Mouse (Mus musculus): ENCODE data around the gene Slc16a2. TPM values are rescaled to one million over a fixed set of nuclear protein-coding genes. Genes with fewer than 3 reads are reported as not detected.

Gene Slc16a2
- polyA plus RNA-seq, 1 experiment = 8.2 TPM

- Histone ChIP-seq H3K4me2 (ENCODE audit: low read depth) (no peak overlapping the region), H3K4me3 (no peak overlapping the region), H3K27me3 (ENCODE audit: control insufficient read depth, insufficient read depth, insufficient read length) (no peaks in the 10 kb centered on the region), H3ac (ENCODE audit: control insufficient read depth, insufficient read length) (no peak overlapping the region), H3K79me2 (ENCODE audit: control insufficient read depth, insufficient read depth) (no peaks in the 10 kb centered on the region), H3K36me3 (ENCODE audit: control insufficient read depth, insufficient read depth) (no peaks in the 10 kb centered on the region)
- no peak for TF ChIP-seq TCF3 (IDR thresholded peaks at IDR 0.05; ENCODE audit: insufficient read length, low read depth)
- no peak for TF ChIP-seq POLR2A (IDR thresholded peaks at IDR 0.05; ENCODE audit: insufficient read length, low read depth)
- no peak for TF ChIP-seq MAX (IDR thresholded peaks at IDR 0.05; ENCODE audit: low read depth)
- TF ChIP-seq REST (IDR thresholded peaks at IDR 0.05; ENCODE audit: insufficient read depth, insufficient read length) = no peak
- TF ChIP-seq USF1 (IDR thresholded peaks at IDR 0.05; ENCODE audit: low read depth) = no peak
- TF ChIP-seq MYOG (IDR thresholded peaks at IDR 0.05; ENCODE audit: control insufficient read depth in 1 of 3, insufficient read depth in 1 of 3, insufficient read length in 2 of 3, low read depth in 2 of 3) = no peak
- TF ChIP-seq CEBPB (IDR thresholded peaks at IDR 0.05; ENCODE audit: insufficient read depth, poor library complexity, severe bottlenecking) = no peak
- TF ChIP-seq E2F4 (IDR thresholded peaks at IDR 0.05; ENCODE audit: insufficient read depth) = no peak
- TF ChIP-seq TCF12 (IDR thresholded peaks at IDR 0.05; ENCODE audit: insufficient read depth, poor library complexity, severe bottlenecking) = no peak
- no peak for TF ChIP-seq POLR2AphosphoS2 (IDR thresholded peaks at IDR 0.05; ENCODE audit: insufficient read length, low read depth)
- TF ChIP-seq SRF (IDR thresholded peaks at IDR 0.05; ENCODE audit: control insufficient read depth, insufficient read length, low read depth) = no peak
- no peak for TF ChIP-seq MYOD1 (IDR thresholded peaks at IDR 0.05; ENCODE audit: control insufficient read depth in 1 of 3, insufficient read length in 2 of 3, low read depth in 2 of 3)
Measured at GRCm38 (mm10) chrX:103709671-103710070, 112.1 kb downstream of the Slc16a2 start.

GRCm38 (mm10) chrX:103708592-103708991 lies 113.2 kb downstream of the Slc16a2 start:
- no peak overlapping the region for H3K4me2 ChIP-seq (ENCODE audit: low read depth)
- TF ChIP-seq TCF3 (IDR thresholded peaks at IDR 0.05; ENCODE audit: insufficient read length, low read depth) (no peak), USF1 (IDR thresholded peaks at IDR 0.05; ENCODE audit: low read depth) (no peak), POLR2A (IDR thresholded peaks at IDR 0.05; ENCODE audit: insufficient read length, low read depth) (no peak), SRF (IDR thresholded peaks at IDR 0.05; ENCODE audit: control insufficient read depth, insufficient read length, low read depth) (no peak), REST (IDR thresholded peaks at IDR 0.05; ENCODE audit: insufficient read depth, insufficient read length) (no peak), TCF12 (IDR thresholded peaks at IDR 0.05; ENCODE audit: insufficient read depth, poor library complexity, severe bottlenecking) (no peak), MYOD1 (IDR thresholded peaks at IDR 0.05; ENCODE audit: control insufficient read depth in 1 of 3, insufficient read length in 2 of 3, low read depth in 2 of 3) (no peak)
- H3ac ChIP-seq (ENCODE audit: control insufficient read depth, insufficient read length) = no peak overlapping the region
- no peaks in the 10 kb centered on the region for H3K27me3 ChIP-seq (ENCODE audit: control insufficient read depth, insufficient read depth, insufficient read length)
- H3K36me3 ChIP-seq (ENCODE audit: control insufficient read depth, insufficient read depth) = no peaks in the 10 kb centered on the region
- H3K4me3 ChIP-seq = no peak overlapping the region
- H3K79me2 ChIP-seq (ENCODE audit: control insufficient read depth, insufficient read depth) = no peaks in the 10 kb centered on the region

GRCm38 (mm10) chrX:103704611-103705010 lies 117.2 kb downstream of the Slc16a2 start:
- H3ac ChIP-seq (ENCODE audit: control insufficient read depth, insufficient read length) = no peak overlapping the region
- H3K4me3 ChIP-seq = no peak overlapping the region
- H3K4me2 ChIP-seq (ENCODE audit: low read depth) = no peak overlapping the region
- no peaks in the 10 kb centered on the region for H3K79me2 ChIP-seq (ENCODE audit: control insufficient read depth, insufficient read depth)
- no peaks in the 10 kb centered on the region for H3K36me3 ChIP-seq (ENCODE audit: control insufficient read depth, insufficient read depth)
- TF ChIP-seq SRF (IDR thresholded peaks at IDR 0.05; ENCODE audit: control insufficient read depth, insufficient read length, low read depth) (no peak), E2F4 (IDR thresholded peaks at IDR 0.05; ENCODE audit: insufficient read depth) (no peak), CEBPB (IDR thresholded peaks at IDR 0.05; ENCODE audit: insufficient read depth, poor library complexity, severe bottlenecking) (no peak), USF1 (IDR thresholded peaks at IDR 0.05; ENCODE audit: low read depth) (no peak), TCF12 (IDR thresholded peaks at IDR 0.05; ENCODE audit: insufficient read depth, poor library complexity, severe bottlenecking) (no peak), MYOD1 (IDR thresholded peaks at IDR 0.05; ENCODE audit: control insufficient read depth in 1 of 3, insufficient read length in 2 of 3, low read depth in 2 of 3) (no peak), POLR2A (IDR thresholded peaks at IDR 0.05; ENCODE audit: insufficient read length, low read depth) (no peak), MYOG (IDR thresholded peaks at IDR 0.05; ENCODE audit: control insufficient read depth in 1 of 3, insufficient read depth in 1 of 3, insufficient read length in 2 of 3, low read depth in 2 of 3) (no peak), TCF3 (IDR thresholded peaks at IDR 0.05; ENCODE audit: insufficient read length, low read depth) (no peak), POLR2AphosphoS2 (IDR thresholded peaks at IDR 0.05; ENCODE audit: insufficient read length, low read depth) (no peak), REST (IDR thresholded peaks at IDR 0.05; ENCODE audit: insufficient read depth, insufficient read length) (no peak), MAX (IDR thresholded peaks at IDR 0.05; ENCODE audit: low read depth) (no peak)
- no peaks in the 10 kb centered on the region for H3K27me3 ChIP-seq (ENCODE audit: control insufficient read depth, insufficient read depth, insufficient read length)

GRCm38 (mm10) chrX:103704024-103704423 lies 117.8 kb downstream of the Slc16a2 start:
- Histone ChIP-seq H3K79me2 (ENCODE audit: control insufficient read depth, insufficient read depth) (no peaks in the 10 kb centered on the region), H3K4me2 (ENCODE audit: low read depth) (no peak overlapping the region), H3K27me3 (ENCODE audit: control insufficient read depth, insufficient read depth, insufficient read length) (no peaks in the 10 kb centered on the region), H3ac (ENCODE audit: control insufficient read depth, insufficient read length) (no peak overlapping the region), H3K36me3 (ENCODE audit: control insufficient read depth, insufficient read depth) (no peaks in the 10 kb centered on the region), H3K4me3 (no peak overlapping the region)
- no peak for TF ChIP-seq TCF3 (IDR thresholded peaks at IDR 0.05; ENCODE audit: insufficient read length, low read depth)
- no peak for TF ChIP-seq REST (IDR thresholded peaks at IDR 0.05; ENCODE audit: insufficient read depth, insufficient read length)
- no peak for TF ChIP-seq MYOD1 (IDR thresholded peaks at IDR 0.05; ENCODE audit: control insufficient read depth in 1 of 3, insufficient read length in 2 of 3, low read depth in 2 of 3)
- no peak for TF ChIP-seq POLR2AphosphoS2 (IDR thresholded peaks at IDR 0.05; ENCODE audit: insufficient read length, low read depth)
- no peak for TF ChIP-seq E2F4 (IDR thresholded peaks at IDR 0.05; ENCODE audit: insufficient read depth)
- TF ChIP-seq MAX (IDR thresholded peaks at IDR 0.05; ENCODE audit: low read depth) = no peak
- TF ChIP-seq MYOG (IDR thresholded peaks at IDR 0.05; ENCODE audit: control insufficient read depth in 1 of 3, insufficient read depth in 1 of 3, insufficient read length in 2 of 3, low read depth in 2 of 3) = no peak

- H3K4me3 ChIP-seq = no peak overlapping the region
- no peak for TF ChIP-seq TCF12 (IDR thresholded peaks at IDR 0.05; ENCODE audit: insufficient read depth, poor library complexity, severe bottlenecking)
- no peak for TF ChIP-seq MYOG (IDR thresholded peaks at IDR 0.05; ENCODE audit: control insufficient read depth in 1 of 3, insufficient read depth in 1 of 3, insufficient read length in 2 of 3, low read depth in 2 of 3)
- TF ChIP-seq USF1 (IDR thresholded peaks at IDR 0.05; ENCODE audit: low read depth) = no peak
- no peak for TF ChIP-seq REST (IDR thresholded peaks at IDR 0.05; ENCODE audit: insufficient read depth, insufficient read length)
- no peak for TF ChIP-seq MYOD1 (IDR thresholded peaks at IDR 0.05; ENCODE audit: control insufficient read depth in 1 of 3, insufficient read length in 2 of 3, low read depth in 2 of 3)
- TF ChIP-seq POLR2A (IDR thresholded peaks at IDR 0.05; ENCODE audit: insufficient read length, low read depth) = no peak
- TF ChIP-seq E2F4 (IDR thresholded peaks at IDR 0.05; ENCODE audit: insufficient read depth) = no peak
- no peak for TF ChIP-seq MAX (IDR thresholded peaks at IDR 0.05; ENCODE audit: low read depth)
- TF ChIP-seq SRF (IDR thresholded peaks at IDR 0.05; ENCODE audit: control insufficient read depth, insufficient read length, low read depth) = no peak
- no peak for TF ChIP-seq TCF3 (IDR thresholded peaks at IDR 0.05; ENCODE audit: insufficient read length, low read depth)
- no peak for TF ChIP-seq CEBPB (IDR thresholded peaks at IDR 0.05; ENCODE audit: insufficient read depth, poor library complexity, severe bottlenecking)
- no peak for TF ChIP-seq POLR2AphosphoS2 (IDR thresholded peaks at IDR 0.05; ENCODE audit: insufficient read length, low read depth)
Measured at GRCm38 (mm10) chrX:103697796-103698195, 124.0 kb downstream of the Slc16a2 start.

More at GRCm38 (mm10) chrX:103697796-103698195, 124.0 kb downstream of the Slc16a2 start:
- Histone ChIP-seq H3K27me3 (ENCODE audit: control insufficient read depth, insufficient read depth, insufficient read length) (no peaks in the 10 kb centered on the region), H3K4me2 (ENCODE audit: low read depth) (no peak overlapping the region), H3K79me2 (ENCODE audit: control insufficient read depth, insufficient read depth) (no peaks in the 10 kb centered on the region), H3ac (ENCODE audit: control insufficient read depth, insufficient read length) (no peak overlapping the region), H3K36me3 (ENCODE audit: control insufficient read depth, insufficient read depth) (no peaks in the 10 kb centered on the region)
